Mouse (Mus musculus) layer of hippocampus, adult 9-10 months (tissue): ENCODE data around the gene Ptprg.

Experiments used
- DNase-seq: peaks from one replicate; pipeline ENCODE4 v3.0.0; 2022; ENCODE audit warnings: low spot score

Ptprg gene

DNA sequence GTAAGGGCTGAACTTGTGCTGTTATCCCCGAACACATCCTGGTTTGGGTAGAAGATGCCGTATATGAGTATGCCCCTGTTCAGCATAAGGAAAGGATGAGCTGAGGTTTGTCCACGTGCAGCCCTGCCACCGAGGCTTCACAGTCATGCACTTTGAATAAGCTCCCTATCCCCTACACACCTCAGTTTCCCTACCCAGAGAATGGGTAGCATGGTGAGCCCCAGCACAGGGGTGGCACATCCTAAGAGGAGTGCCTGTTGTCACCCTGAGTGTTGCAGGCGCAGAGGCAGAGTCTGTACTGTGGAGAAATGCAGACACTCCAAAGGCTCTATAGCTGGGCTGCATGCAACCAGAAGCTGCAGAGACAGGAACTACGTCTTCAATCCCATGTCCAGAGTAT lies 599.4 kb downstream of the Ptprg start:
- DNase-seq, result no peak

DNA sequence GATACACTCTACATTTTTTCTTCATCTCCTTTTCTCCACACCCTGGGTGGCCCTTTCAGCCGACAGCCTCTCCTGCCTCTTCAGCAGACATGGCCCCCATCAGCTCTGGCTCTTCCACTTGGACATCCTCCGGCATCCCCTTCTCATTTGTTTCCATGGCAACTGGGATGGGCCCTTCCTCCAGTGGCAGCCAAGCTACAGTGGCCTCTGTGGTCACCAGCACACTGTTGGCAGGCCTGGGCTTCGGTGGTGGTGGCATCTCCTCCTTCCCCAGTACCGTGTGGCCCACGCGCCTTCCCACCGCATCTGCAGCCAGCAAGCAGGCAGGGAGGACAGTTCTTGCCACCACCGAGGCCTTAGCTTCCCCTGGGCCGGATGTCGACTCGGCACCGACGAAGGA lies 600.3 kb downstream of the Ptprg start:
- no peak for DNase-seq

DNA sequence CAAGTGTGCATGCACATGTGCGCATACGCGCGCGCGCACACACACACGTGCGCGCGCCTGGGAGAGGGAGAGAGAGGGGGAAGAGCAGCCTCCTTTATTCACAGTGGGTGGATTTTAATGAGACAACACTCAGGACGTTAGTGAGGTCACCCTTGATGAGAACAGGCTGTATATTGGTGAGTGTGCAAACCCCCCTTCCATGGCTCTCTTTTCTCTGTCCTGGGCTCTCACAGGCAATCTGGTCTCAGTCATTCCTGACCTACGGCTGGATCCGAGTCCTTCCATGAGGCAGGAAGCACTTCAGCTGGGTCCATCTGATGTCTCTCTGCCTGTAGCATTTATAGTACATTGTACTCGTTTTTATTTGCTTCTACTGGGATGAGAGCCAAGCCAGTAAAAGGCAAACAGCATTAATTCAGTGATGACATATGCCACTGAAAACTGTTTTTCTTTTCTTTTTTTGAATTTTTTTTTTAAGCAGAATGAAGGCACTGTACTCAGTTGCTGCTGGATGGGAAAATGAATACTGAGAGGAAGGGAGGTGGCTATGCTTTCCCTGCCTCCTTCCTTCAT lies 608.5 kb downstream of the Ptprg start:
- peak; percentile 42 for DNase-seq

- no peak for DNase-seq
These were observed 609.1 kb downstream of the Ptprg start for GRCm38 (mm10) chr14:12162331-12162854.

DNA sequence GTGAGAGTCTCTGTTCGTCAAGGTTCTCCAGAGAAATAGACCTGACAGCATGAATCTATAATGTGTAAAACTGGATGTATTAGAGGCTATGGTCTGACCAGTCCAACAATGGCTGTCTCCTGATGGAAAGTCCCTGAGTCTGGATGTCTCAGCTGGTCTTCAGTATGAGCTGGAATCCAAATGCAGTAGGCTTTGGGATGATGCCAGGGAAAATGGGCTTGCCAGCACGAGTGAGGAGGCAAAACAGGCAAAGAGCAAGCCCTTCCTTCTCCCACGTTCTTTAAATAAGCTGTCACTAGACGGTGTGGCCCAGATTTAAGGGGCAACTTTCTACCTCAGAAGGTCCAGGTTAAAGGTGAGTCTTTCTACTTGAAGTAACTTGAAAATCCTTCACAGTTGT lies 609.9 kb downstream of the Ptprg start:
- no peak for DNase-seq

- no peak for DNase-seq
These were observed 613.9 kb downstream of the Ptprg start for GRCm38 (mm10) chr14:12167215-12167614.

DNA sequence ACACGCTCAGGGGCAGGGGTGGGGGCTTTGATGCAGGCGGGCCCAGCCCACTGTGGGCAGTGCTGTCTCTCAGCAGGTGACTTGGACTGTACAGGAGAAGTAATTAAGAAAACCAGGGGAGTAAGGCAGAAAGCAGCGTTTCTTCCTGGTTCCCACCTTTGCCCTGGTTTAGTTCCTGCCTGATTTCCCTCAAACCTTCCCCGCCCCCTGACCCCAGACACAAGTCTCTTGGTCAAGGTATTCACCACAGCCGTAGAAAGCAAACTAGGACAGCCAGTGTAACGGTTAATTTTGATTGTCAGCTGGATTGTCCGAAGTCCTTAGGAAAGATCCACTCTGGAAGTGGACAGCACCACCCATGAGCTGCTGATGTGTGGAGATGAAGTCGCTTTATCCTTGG lies 614.3 kb downstream of the Ptprg start:
- no peak for DNase-seq

GRCm38 (mm10) chr14:12177436-12177835 lies 624.1 kb downstream of the Ptprg start:
- no peak for DNase-seq

DNA sequence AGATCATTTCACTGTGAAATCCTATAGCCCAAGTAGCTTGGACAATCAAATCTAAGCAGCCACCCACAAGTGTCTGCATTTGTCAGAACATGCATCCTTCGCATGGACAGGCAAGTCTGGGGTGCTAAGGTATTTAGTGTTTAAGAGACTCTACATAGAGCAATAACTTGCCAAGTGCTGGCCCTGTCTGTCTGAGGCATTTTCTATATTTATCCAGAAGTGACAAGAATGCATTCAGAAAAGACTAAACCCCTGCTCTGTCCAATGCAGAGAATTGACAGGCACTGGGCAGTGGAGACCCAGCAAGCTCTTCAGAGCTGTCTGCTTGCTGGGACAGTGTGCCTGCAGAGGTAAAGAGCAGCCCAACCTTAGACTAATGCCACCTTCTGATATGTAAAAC lies 625.3 kb downstream of the Ptprg start:
- no peak for DNase-seq

DNA sequence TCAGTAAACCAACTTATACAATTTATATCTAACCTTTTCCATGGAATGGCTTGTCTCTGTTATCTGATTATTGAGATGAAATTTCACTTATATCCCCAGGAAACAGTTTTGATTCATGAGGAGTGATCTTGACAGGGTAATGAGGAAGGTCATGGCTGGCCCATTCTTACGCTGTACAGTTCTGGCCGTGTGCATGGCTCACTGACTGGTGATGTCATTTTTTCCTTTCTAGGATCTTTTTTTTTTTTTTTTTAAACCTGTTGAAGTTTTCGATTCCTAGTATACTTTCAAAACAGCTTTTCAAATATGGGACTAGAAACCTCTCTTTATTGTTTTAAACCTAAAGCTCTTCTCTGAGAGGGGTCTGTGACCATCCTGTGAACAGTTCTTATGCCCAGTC lies 626.8 kb downstream of the Ptprg start:
- no peak for DNase-seq

DNA sequence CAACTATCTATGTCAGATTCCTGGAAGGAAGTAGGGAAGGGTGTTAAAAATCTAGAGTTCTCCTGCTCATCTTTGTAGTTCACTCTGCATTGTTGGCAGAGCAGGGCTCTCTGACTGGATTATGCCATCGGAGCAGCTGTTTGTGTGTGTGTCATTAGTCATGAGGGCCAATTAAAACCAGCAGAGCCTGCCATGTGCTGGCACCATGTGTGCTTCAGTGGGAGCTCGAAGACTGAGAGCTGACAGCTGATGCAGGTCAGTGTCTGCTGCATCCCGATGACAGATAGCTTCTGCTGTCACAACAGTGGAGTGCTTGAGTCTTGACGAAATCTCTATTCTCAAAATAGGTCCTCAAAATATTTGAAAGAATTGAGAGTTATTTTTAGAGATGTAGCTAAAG lies 631.7 kb downstream of the Ptprg start:
- peak; percentile 43 for DNase-seq

DNA sequence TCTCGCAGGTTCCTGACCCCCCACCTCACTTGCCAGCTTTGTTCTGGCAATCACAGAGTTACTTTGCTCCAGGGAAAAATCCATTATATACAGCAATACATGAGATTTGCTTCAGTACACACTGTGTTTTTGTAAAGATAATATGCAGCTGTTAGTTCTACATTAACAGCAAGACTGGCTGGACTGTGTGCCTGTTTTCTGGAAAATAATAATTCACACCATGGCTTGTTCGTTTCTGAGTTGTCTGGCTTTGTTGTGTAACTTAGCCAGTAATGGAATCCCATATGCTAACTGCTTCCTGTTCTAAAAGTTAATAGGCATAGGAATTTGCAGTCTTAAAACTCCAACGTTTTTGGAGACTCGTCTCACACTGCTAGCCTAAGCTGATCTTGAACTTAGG lies 635.0 kb downstream of the Ptprg start:
- no peak for DNase-seq

GRCm38 (mm10) chr14:12189266-12189665 lies 635.9 kb downstream of the Ptprg start:
- no peak for DNase-seq

DNA sequence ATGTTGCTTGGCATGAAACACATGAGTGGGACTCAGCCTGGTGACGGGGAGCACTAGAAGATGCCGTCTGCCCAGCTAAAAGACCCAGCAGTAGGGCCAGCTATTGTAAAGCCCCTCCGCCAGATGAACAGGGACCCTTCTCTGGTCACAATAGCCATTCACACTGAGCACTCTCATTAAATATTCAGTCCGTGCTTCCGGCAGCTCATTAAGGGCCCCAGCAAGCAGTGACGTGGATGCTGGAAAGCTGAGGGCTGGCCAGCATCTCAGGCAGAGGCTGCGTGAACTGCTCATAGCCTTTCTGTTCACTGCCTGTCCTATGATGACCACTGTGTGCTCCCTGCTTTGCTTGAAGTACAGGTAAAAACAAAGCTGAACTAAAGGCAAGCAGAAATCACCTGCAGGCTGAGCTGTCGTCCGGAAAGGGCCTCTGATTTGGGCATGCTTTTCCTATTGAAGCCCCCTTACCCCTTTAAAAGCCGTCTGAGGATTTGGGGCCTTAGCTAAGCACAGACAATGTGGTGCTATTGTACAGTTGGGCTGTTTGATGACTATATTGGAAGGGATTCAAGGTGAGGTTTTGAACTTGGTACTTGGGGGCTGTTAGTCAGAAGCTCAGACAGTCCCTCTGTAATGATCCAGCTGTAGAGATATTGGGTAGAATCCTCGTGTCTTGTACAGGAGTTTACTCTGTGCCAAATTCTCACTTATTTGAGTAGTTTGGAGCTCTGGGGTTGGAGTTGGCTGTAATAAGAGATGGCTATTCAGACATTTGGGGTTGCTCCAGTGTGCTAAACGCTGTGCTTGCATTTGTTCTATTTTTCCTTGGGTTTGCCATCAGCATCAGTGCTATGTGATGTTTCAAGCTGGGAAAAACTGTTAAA lies 636.6 kb downstream of the Ptprg start:
- DNase-seq, result no peak

GRCm38 (mm10) chr14:12191076-12191475 lies 637.7 kb downstream of the Ptprg start:
- no peak for DNase-seq

- no peak for DNase-seq
These were observed 645.4 kb downstream of the Ptprg start for GRCm38 (mm10) chr14:12198735-12199134.

- DNase-seq, result no peak
These were observed 646.9 kb downstream of the Ptprg start for GRCm38 (mm10) chr14:12199956-12200950.

GRCm38 (mm10) chr14:12202214-12202613 lies 648.9 kb downstream of the Ptprg start:
- DNase-seq, result no peak

GRCm38 (mm10) chr14:12203081-12203480 lies 649.7 kb downstream of the Ptprg start:
- no peak for DNase-seq

- DNase-seq, result no peak
These were observed 652.8 kb downstream of the Ptprg start for GRCm38 (mm10) chr14:12206138-12206537.

DNA sequence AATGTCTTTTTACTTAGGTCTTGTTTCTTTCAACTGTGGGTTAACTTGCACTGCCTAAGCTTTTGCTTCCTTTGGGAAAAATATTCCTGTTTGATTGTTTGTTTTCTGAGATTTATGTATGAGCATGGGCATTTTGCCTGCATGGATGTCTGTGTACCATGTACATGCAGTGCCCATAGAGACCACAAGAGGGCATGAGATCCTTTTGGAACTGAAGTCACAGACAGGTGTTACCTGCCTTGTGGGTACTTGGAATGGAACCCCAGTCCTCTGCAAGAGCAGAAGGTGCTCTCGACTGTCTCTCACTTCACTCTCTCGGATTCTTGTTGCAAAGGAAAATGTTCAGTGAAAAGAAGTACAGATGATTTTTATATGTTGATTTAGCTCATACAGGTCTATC lies 655.2 kb downstream of the Ptprg start:
- DNase-seq, result no peak

- no peak for DNase-seq
These were observed 665.3 kb downstream of the Ptprg start for GRCm38 (mm10) chr14:12218544-12219150.
